Mouse (Mus musculus) bone marrow macrophage, adult 2 months (primary cell): ENCODE measurements at regions not wholly inside any gene's neighbourhood (a gene's known extent, or its start where the extent isn't known, plus 50 kb on each side); places are given as distances from the start of the nearest gene placed in this dataset.

Experiments used
- CTCF ChIP-seq: IDR thresholded peaks from 2 replicates; pipeline ENCODE4 v1.5.1; 2012; ENCODE audit warnings: low read depth, mild to moderate bottlenecking, low read length, moderate library complexity
- POLR2A ChIP-seq: IDR thresholded peaks from 2 replicates; pipeline ENCODE4 v1.6.1; 2012; ENCODE audit warnings: mild to moderate bottlenecking, low read depth, low read length, borderline replicate concordance

GRCm38 (mm10) chr2:61060906-61061305, 97.9 kb upstream of the Rbms1 start:
- TF ChIP-seq CTCF (no peak), POLR2A (no peak)
